Mouse (Mus musculus): Measurements from ENCODE around the gene Vac14. TPM values are rescaled to one million over a fixed set of nuclear protein-coding genes. Genes with fewer than 3 reads are reported as not detected.

Vac14 gene
- polyA plus RNA-seq, 1 experiment from 2014 or later, result 12.6 TPM

- H3K36me3 ChIP-seq, result peaks cover 25% of the 10 kb centered on the region
- no peak for ATAC-seq (replicated peaks; ENCODE audit: insufficient number of reproducible peaks, insufficient read depth, low FRiP score, low read depth)
- H3K4me1 ChIP-seq (replicated peaks), result peaks cover 18% of the 10 kb centered on the region
- no peak overlapping the region for H3K9ac ChIP-seq
- no peak overlapping the region for H3K4me2 ChIP-seq
- H3K27me3 ChIP-seq, result no peaks in the 10 kb centered on the region
- 83% methylated on average over 3 of the region's 3 CpGs for WGBS
- H3K9me3 ChIP-seq (replicated peaks), result no peaks in the 10 kb centered on the region
- no peak overlapping the region for H3K4me3 ChIP-seq
- no peak overlapping the region for H3K27ac ChIP-seq
Observed at GRCm38 (mm10) chr8:110630079-110630478, 11.7 kb downstream of the Vac14 start.

- H3K4me1 ChIP-seq (replicated peaks), result peaks cover 18% of the 10 kb centered on the region
- peak overlapping the region; percentile 69 for H3K27ac ChIP-seq
- H3K4me3 ChIP-seq, result no peak overlapping the region
- H3K27me3 ChIP-seq, result no peaks in the 10 kb centered on the region
- peaks cover 30% of the 10 kb centered on the region for H3K36me3 ChIP-seq
- peak; percentile 36; the same call in 1 of the 2 replicates for ATAC-seq (replicated peaks; ENCODE audit: insufficient number of reproducible peaks, insufficient read depth, low FRiP score, low read depth)
- H3K4me2 ChIP-seq, result peak overlapping the region; percentile 14; the same call in 1 of the 2 replicates
- 57% methylated on average over 8 of the region's 8 CpGs for WGBS
- H3K9ac ChIP-seq, result no peak overlapping the region
- H3K9me3 ChIP-seq (replicated peaks), result no peaks in the 10 kb centered on the region
Observed at GRCm38 (mm10) chr8:110630571-110631071, 12.2 kb downstream of the Vac14 start.

GRCm38 (mm10) chr8:110631201-110631600 lies 12.8 kb downstream of the Vac14 start:
- no peaks in the 10 kb centered on the region for H3K27me3 ChIP-seq
- peak overlapping the region; percentile 14; the same call in 1 of the 2 replicates for H3K4me2 ChIP-seq
- H3K9me3 ChIP-seq (replicated peaks), result no peaks in the 10 kb centered on the region
- 86% methylated on average over 7 of the region's 7 CpGs for WGBS
- H3K9ac ChIP-seq, result no peak overlapping the region
- H3K27ac ChIP-seq, result peak overlapping the region; percentile 69
- no peak overlapping the region for H3K4me3 ChIP-seq
- peaks cover 34% of the 10 kb centered on the region for H3K36me3 ChIP-seq
- H3K4me1 ChIP-seq (replicated peaks), result peaks cover 18% of the 10 kb centered on the region
- ATAC-seq (replicated peaks; ENCODE audit: insufficient number of reproducible peaks, insufficient read depth, low FRiP score, low read depth), result no peak

GRCm38 (mm10) chr8:110633814-110634213 lies 15.4 kb downstream of the Vac14 start:
- H3K4me1 ChIP-seq (replicated peaks), result peaks cover 18% of the 10 kb centered on the region
- H3K9ac ChIP-seq, result no peak overlapping the region
- H3K36me3 ChIP-seq, result peaks cover 51% of the 10 kb centered on the region
- WGBS, result 90% methylated on average over 3 of the region's 3 CpGs
- no peaks in the 10 kb centered on the region for H3K9me3 ChIP-seq (replicated peaks)
- H3K27me3 ChIP-seq, result no peaks in the 10 kb centered on the region
- H3K4me3 ChIP-seq, result no peak overlapping the region
- H3K27ac ChIP-seq, result no peak overlapping the region
- no peak for ATAC-seq (replicated peaks; ENCODE audit: insufficient number of reproducible peaks, insufficient read depth, low FRiP score, low read depth)
- no peak overlapping the region for H3K4me2 ChIP-seq

GRCm38 (mm10) chr8:110636182-110636581 lies 17.8 kb downstream of the Vac14 start:
- Histone ChIP-seq H3K27me3 (no peaks in the 10 kb centered on the region), H3K27ac (no peak overlapping the region), H3K36me3 (peaks cover 51% of the 10 kb centered on the region), H3K9me3 (replicated peaks) (no peaks in the 10 kb centered on the region), H3K4me1 (replicated peaks) (peaks cover 1% of the 10 kb centered on the region; the same call in 1 of the 2 replicates), H3K9ac (no peak overlapping the region), H3K4me3 (no peak overlapping the region), H3K4me2 (no peak overlapping the region)
- WGBS, result 91% methylated on average over 6 of the region's 6 CpGs
- no peak for ATAC-seq (replicated peaks; ENCODE audit: insufficient number of reproducible peaks, insufficient read depth, low FRiP score, low read depth)

- peaks cover 6% of the 10 kb centered on the region; the same call in 1 of the 2 replicates for H3K36me3 ChIP-seq
- no peaks in the 10 kb centered on the region for H3K9me3 ChIP-seq (replicated peaks)
- WGBS, result 65% methylated on average over 5 of the region's 5 CpGs
- H3K4me1 ChIP-seq (replicated peaks), result peaks cover 6% of the 10 kb centered on the region; the same call in 1 of the 2 replicates
- H3K27ac ChIP-seq, result no peak overlapping the region
- no peak overlapping the region for H3K4me2 ChIP-seq
- no peak overlapping the region for H3K9ac ChIP-seq
- H3K27me3 ChIP-seq, result no peaks in the 10 kb centered on the region
- H3K4me3 ChIP-seq, result no peak overlapping the region
- ATAC-seq (replicated peaks; ENCODE audit: insufficient number of reproducible peaks, insufficient read depth, low FRiP score, low read depth), result peak; percentile 60; the same call in 1 of the 2 replicates
Observed at GRCm38 (mm10) chr8:110642331-110642730, 23.9 kb downstream of the Vac14 start.

- H3K9me3 ChIP-seq (replicated peaks), result no peaks in the 10 kb centered on the region
- H3K36me3 ChIP-seq, result peaks cover 3% of the 10 kb centered on the region; the same call in 1 of the 2 replicates
- no peaks in the 10 kb centered on the region for H3K27me3 ChIP-seq
- H3K27ac ChIP-seq, result no peak overlapping the region
- no peak overlapping the region for H3K9ac ChIP-seq
- H3K4me2 ChIP-seq, result no peak overlapping the region
- no peak for ATAC-seq (replicated peaks; ENCODE audit: insufficient number of reproducible peaks, insufficient read depth, low FRiP score, low read depth)
- no peak overlapping the region for H3K4me3 ChIP-seq
- H3K4me1 ChIP-seq (replicated peaks), result peaks cover 6% of the 10 kb centered on the region; the same call in 1 of the 2 replicates
- WGBS, result 60% methylated on average over 4 of the region's 4 CpGs
Observed at GRCm38 (mm10) chr8:110643177-110643576, 24.8 kb downstream of the Vac14 start.

GRCm38 (mm10) chr8:110644422-110644821 lies 26.0 kb downstream of the Vac14 start:
- Histone ChIP-seq H3K9me3 (replicated peaks) (no peaks in the 10 kb centered on the region), H3K9ac (no peak overlapping the region), H3K4me2 (no peak overlapping the region), H3K27me3 (no peaks in the 10 kb centered on the region), H3K4me3 (no peak overlapping the region), H3K4me1 (replicated peaks) (peaks cover 6% of the 10 kb centered on the region; the same call in 1 of the 2 replicates), H3K36me3 (0 out of 2 replicates have a peak, but pooled peaks cover 3% of the 10 kb centered on the region), H3K27ac (no peak overlapping the region)
- 41% methylated on average over 4 of the region's 4 CpGs for WGBS
- no peak for ATAC-seq (replicated peaks; ENCODE audit: insufficient number of reproducible peaks, insufficient read depth, low FRiP score, low read depth)

- WGBS, result 80% methylated on average over 2 of the region's 2 CpGs
- Histone ChIP-seq H3K27ac (no peak overlapping the region), H3K4me3 (no peak overlapping the region), H3K9ac (no peak overlapping the region), H3K27me3 (no peaks in the 10 kb centered on the region), H3K36me3 (0 out of 2 replicates have a peak, but pooled peaks cover 6% of the 10 kb centered on the region), H3K4me1 (replicated peaks) (peaks cover 6% of the 10 kb centered on the region; the same call in 1 of the 2 replicates), H3K9me3 (replicated peaks) (no peaks in the 10 kb centered on the region), H3K4me2 (no peak overlapping the region)
- ATAC-seq (replicated peaks; ENCODE audit: insufficient number of reproducible peaks, insufficient read depth, low FRiP score, low read depth), result no peak
Observed at GRCm38 (mm10) chr8:110644901-110645300, 26.5 kb downstream of the Vac14 start.

GRCm38 (mm10) chr8:110645340-110645739 lies 27.0 kb downstream of the Vac14 start:
- H3K4me3 ChIP-seq, result no peak overlapping the region
- H3K9ac ChIP-seq, result no peak overlapping the region
- H3K27ac ChIP-seq, result no peak overlapping the region
- 91% methylated on average over 3 of the region's 3 CpGs for WGBS
- H3K27me3 ChIP-seq, result no peaks in the 10 kb centered on the region
- H3K9me3 ChIP-seq (replicated peaks), result no peaks in the 10 kb centered on the region
- peaks cover 6% of the 10 kb centered on the region; the same call in 1 of the 2 replicates for H3K4me1 ChIP-seq (replicated peaks)
- no peak overlapping the region for H3K4me2 ChIP-seq
- no peak for ATAC-seq (replicated peaks; ENCODE audit: insufficient number of reproducible peaks, insufficient read depth, low FRiP score, low read depth)
- 0 out of 2 replicates have a peak, but pooled peaks cover 6% of the 10 kb centered on the region for H3K36me3 ChIP-seq

- no peak overlapping the region for H3K27ac ChIP-seq
- H3K9ac ChIP-seq, result no peak overlapping the region
- H3K4me1 ChIP-seq (replicated peaks), result peaks cover 12% of the 10 kb centered on the region
- H3K9me3 ChIP-seq (replicated peaks), result no peaks in the 10 kb centered on the region
- peak; percentile 58; the same call in 1 of the 2 replicates for ATAC-seq (replicated peaks; ENCODE audit: insufficient number of reproducible peaks, insufficient read depth, low FRiP score, low read depth)
- H3K27me3 ChIP-seq, result no peaks in the 10 kb centered on the region
- H3K4me3 ChIP-seq, result no peak overlapping the region
- WGBS, result 29% methylated on average over 6 of the region's 6 CpGs
- 0 out of 2 replicates have a peak, but pooled peaks cover 6% of the 10 kb centered on the region for H3K36me3 ChIP-seq
- H3K4me2 ChIP-seq, result no peak overlapping the region
Observed at GRCm38 (mm10) chr8:110646064-110646463, 27.7 kb downstream of the Vac14 start.

GRCm38 (mm10) chr8:110648577-110648976 lies 30.2 kb downstream of the Vac14 start:
- Histone ChIP-seq H3K36me3 (0 out of 2 replicates have a peak, but pooled peaks cover 6% of the 10 kb centered on the region), H3K9me3 (replicated peaks) (no peaks in the 10 kb centered on the region), H3K4me3 (no peak overlapping the region), H3K4me2 (no peak overlapping the region), H3K4me1 (replicated peaks) (peaks cover 26% of the 10 kb centered on the region), H3K27me3 (no peaks in the 10 kb centered on the region), H3K9ac (no peak overlapping the region), H3K27ac (no peak overlapping the region)
- 83% methylated on average over 3 of the region's 3 CpGs for WGBS
- no peak for ATAC-seq (replicated peaks; ENCODE audit: insufficient number of reproducible peaks, insufficient read depth, low FRiP score, low read depth)
